Mouse (Mus musculus) forebrain, embryonic 12.5 days (tissue): ENCODE measurements around the gene Clptm1. TPM values are rescaled to one million over a fixed set of nuclear protein-coding genes. Genes with fewer than 3 reads are reported as not detected.
"Not testable (repeated sequence)": the region's sequence is repeated elsewhere in the genome, so short reads cannot be mapped to it uniquely, and the experiment has no call there.

Experiments used
- ATAC-seq: fragments of 200-750 bp; cut with Nextera tagmentation; 2 replicates; pipeline ENCODE4 v1.8.0; 2017; ENCODE audit warnings: moderate TSS enrichment; ENCODE audit not compliant: low FRiP score
- H3K27ac ChIP-seq: fragments of 300-500 bp; sonication (generic); 2 replicates; pipeline ENCODE4 v1.5.1; 2016; ENCODE audit warnings: mild to moderate bottlenecking
- H3K27me3 ChIP-seq: fragments of 300-500 bp; sonication (generic); 2 replicates; pipeline ENCODE4 v1.6.1; 2016; ENCODE audit warnings: mild to moderate bottlenecking
- H3K36me3 ChIP-seq: fragments of 300-500 bp; sonication (generic); replicated peaks from 2 replicates; pipeline ENCODE4 v1.6.1; 2016; ENCODE audit warnings: mild to moderate bottlenecking
- H3K4me1 ChIP-seq: fragments of 300-500 bp; sonication (generic); 2 replicates; pipeline ENCODE4 v1.6.1; 2016
- H3K4me2 ChIP-seq: fragments of 300-500 bp; sonication (generic); 2 replicates; pipeline ENCODE4 v1.6.1; 2016; ENCODE audit warnings: mild to moderate bottlenecking, moderate library complexity
- H3K4me3 ChIP-seq: fragments of 300-500 bp; sonication (generic); replicated peaks from 2 replicates; pipeline ENCODE4 v1.5.1; 2016; ENCODE audit warnings: mild to moderate bottlenecking
- H3K9ac ChIP-seq: fragments of 300-500 bp; sonication (generic); 2 replicates; pipeline ENCODE4 v1.6.1; 2016; ENCODE audit warnings: mild to moderate bottlenecking
- H3K9me3 ChIP-seq: fragments of 300-500 bp; sonication (generic); 2 replicates; pipeline ENCODE4 v1.6.1; 2016
- WGBS: fragments of 180-500 bp; shearing (Covaris S2); methylation state at CpG from one replicate; pipeline ENCODE4 v1.1.7; 2016; 5-methylcytosine and 5-hydroxymethylcytosine counted together
- polyA plus RNA-seq: library from polyadenylated mRNA; unstranded; fragments of >200 nt; fragmentation: Nextera tagmentation; extraction: Ambion mirVana; gene quantifications from 2 replicates; pipeline ENCODE4 v1.2.1, GENCODE M21; 2016

Gene Clptm1
- polyA plus RNA-seq, 1 experiment from 2014 or later: 85.6 TPM

DNA sequence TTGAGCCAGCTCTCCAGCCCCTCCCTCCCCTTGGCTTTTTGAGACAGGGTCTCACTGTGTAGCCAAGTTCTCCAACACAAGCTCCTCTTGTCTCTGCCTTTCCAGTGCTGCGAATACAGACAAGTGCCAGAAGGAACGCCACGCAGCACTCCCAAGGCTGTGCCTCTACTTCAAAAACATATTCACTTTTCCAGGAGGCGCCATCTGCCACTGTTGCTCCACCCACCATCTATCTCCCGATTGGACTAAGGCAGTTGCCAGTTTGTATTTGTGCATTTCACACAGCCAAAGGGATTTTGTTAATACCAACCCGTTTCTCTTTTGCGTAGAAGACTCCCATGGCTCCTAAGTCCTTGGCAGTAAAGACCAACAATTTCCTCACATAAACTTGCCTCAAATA is 44.0 kb downstream of the Clptm1 start:
- Histone ChIP-seq H3K4me2 (no peak overlapping the region), H3K9me3 (no peaks in the 10 kb centered on the region), H3K9ac (no peak overlapping the region), H3K27me3 (peaks cover 14% of the 10 kb centered on the region), H3K4me1 (peaks cover 7% of the 10 kb centered on the region), H3K4me3 (no peak overlapping the region), H3K27ac (no peak overlapping the region), H3K36me3 (no peaks in the 10 kb centered on the region)
- 91% methylated on average over 7 of the region's 7 CpGs for WGBS
- ATAC-seq: no peak

DNA sequence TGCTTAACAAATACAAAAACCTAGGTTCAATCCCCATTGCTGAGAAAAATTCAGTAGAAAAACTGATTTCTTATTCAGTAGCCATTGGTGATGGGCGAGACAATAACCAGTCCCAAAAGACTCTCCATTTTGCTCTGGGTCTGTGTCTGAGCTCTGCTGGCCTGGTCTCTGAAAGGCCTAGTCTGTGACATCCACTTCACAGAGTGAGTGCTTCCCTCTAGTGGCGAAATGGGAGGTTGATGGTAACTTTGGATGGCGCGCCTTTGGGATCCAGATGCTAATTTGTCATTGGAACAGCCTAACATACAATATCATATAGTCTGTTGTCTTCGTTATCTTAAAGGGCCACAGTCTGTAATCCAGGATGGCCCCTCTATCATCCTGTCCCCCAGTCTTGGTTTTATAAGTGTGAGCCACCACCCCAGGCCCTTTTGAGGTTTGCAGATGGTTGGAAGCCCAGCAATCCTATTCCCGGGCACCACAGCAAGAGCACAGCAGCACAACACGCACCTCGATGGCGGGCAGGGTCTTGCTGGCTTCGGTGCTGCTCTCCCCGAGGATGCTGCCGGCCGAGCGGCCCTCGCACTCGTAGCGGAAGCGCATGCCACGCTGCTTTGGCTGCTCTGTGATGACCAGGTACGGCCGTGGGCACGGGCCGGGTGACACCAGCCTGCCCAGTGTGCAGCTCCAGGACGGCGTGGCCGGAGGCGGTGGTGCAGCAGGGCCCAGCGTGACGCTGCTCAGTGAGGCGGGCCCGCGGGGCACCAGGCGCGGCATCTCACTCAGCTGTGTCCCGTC is 45.6 kb downstream of the Clptm1 start:
- Histone ChIP-seq H3K9ac (peak overlapping the region; percentile 58), H3K27ac (0 out of 2 replicates have a peak overlapping the region, but pooled peaks have one; percentile 25), H3K4me3 (peak overlapping the region; percentile 35), H3K27me3 (peaks cover 14% of the 10 kb centered on the region), H3K4me1 (peaks cover 7% of the 10 kb centered on the region), H3K4me2 (peak overlapping the region; percentile 62), H3K36me3 (no peaks in the 10 kb centered on the region; the same call in 1 of the 2 replicates), H3K9me3 (no peaks in the 10 kb centered on the region)
- peak; percentile 89 for ATAC-seq
- 2% methylated on average over 35 of the region's 35 CpGs for whole genome bisulfite sequencing

DNA sequence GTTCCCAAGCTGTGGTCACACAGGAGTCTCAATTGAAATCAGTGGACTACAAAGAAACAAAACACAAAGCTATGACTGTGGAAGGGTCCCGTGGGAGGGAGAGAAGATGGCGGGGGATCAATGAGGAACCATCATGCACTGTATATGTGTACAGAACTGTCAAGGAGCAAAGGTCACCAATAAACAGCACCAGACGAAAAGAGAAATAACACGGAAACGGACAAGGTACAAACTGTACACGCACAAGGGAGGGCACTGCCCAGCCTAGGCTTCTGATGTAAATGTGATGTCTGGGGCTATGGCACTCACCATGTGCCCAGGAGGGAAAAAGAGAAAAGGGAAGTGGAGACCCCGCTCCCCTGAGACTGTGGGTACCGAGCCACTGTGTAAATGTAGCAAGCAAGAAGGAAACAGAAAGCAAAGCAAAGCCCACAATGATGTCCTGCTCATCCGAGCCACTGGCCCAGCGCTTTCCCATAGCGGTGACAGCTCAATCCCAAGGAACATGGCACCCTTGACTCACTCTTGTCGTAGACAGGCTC is 49.7 kb downstream of the Clptm1 start:
- no peak for ATAC-seq
- H3K4me3 ChIP-seq: no peak overlapping the region
- no peak overlapping the region for H3K4me2 ChIP-seq
- no peak overlapping the region for H3K9ac ChIP-seq
- H3K9me3 ChIP-seq: no peaks in the 10 kb centered on the region
- no peaks in the 10 kb centered on the region; the same call in 1 of the 2 replicates for H3K36me3 ChIP-seq
- peaks cover 7% of the 10 kb centered on the region for H3K4me1 ChIP-seq
- H3K27me3 ChIP-seq: peaks cover 11% of the 10 kb centered on the region
- 92% methylated on average over 12 of the region's 12 CpGs for WGBS
- H3K27ac ChIP-seq: no peak overlapping the region

DNA sequence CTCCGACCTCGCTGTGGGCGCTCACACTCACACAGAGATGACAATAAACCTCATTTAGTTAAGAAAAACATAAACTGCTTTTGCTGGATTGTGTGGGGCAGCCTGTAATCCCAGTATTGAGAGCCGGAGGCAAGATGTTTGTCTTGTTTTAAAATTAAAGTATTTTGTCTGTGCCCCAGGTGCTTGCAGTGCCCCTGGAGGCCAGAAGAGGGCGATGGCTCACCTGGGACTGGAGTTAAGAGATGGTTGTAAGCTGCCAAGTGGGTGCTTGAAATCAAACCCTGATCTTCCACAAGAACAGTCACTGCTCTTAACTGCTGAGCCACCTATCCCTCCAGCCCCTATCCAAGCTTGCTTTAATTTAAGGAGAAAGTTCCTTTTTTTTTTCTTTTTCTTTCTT is 53.9 kb downstream of the Clptm1 start:
- WGBS: 75% methylated on average over 5 of the region's 5 CpGs
- Histone ChIP-seq H3K4me2 (no peak overlapping the region), H3K4me1 (no peaks in the 10 kb centered on the region), H3K9me3 (no peaks in the 10 kb centered on the region), H3K36me3 (no peaks in the 10 kb centered on the region; the same call in 1 of the 2 replicates), H3K27ac (no peak overlapping the region), H3K27me3 (no peaks in the 10 kb centered on the region), H3K4me3 (no peak overlapping the region), H3K9ac (no peak overlapping the region)
- no peak for ATAC-seq

DNA sequence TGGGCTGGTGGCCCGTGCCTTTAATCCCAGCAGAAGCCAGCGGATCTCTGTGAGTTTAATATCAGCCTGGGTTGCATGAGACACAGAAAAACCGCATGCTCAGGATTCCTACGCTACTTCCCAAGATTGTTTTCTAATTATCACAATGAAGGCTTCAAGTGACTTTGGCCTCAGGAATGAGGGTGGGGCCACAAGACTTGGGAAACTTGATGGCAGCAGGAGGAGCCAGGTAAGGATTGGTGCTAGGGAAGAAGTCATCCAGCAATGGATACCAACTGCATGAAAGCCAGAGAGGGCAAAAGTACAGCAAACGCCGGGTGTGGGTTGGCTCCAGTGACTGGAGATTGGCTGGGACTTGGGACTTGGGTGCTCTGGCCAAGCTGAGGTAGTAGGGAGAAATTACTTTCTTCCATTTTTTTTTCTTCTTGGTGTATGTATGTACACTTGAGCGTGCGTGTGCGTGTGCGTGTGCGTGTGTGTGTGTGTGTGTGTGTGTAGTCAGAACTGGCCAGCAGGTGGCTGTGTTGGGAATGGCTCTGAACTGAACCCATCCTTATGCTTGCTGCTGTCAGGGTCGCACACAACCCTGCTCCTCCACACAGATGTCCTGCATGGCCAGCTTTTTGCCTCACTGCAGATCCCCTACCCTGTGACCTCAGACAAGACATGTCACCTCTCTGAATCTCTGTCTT is 55.0 kb downstream of the Clptm1 start:
- H3K9me3 ChIP-seq: no peaks in the 10 kb centered on the region
- no peaks in the 10 kb centered on the region for H3K4me1 ChIP-seq
- H3K27ac ChIP-seq: no peak overlapping the region
- no peaks in the 10 kb centered on the region for H3K36me3 ChIP-seq
- no peak overlapping the region for H3K9ac ChIP-seq
- H3K4me3 ChIP-seq: no peak overlapping the region
- H3K4me2 ChIP-seq: no peak overlapping the region
- 93% methylated on average over 12 of the region's 12 CpGs for WGBS
- H3K27me3 ChIP-seq: no peaks in the 10 kb centered on the region
- no peak for ATAC-seq

DNA sequence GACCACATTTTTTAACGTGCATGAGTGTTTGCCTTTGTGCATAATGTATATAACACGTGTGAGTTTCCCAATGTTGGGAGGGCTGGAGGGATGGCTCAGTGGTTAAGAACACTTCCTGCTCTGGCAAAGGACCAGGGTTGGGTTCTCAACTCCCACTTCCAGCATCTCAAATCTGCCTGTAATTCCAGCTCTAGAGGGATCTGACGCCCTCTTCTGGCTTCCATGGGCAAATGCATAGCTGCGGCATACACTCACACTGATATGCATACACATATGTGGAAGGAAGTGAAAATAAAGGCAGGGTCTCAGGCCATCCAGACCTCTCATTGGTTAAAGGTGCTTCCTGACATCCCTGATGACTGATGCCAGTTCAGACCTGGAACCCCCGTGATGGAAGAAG is 57.5 kb downstream of the Clptm1 start:
- Histone ChIP-seq H3K4me3 (no peak overlapping the region), H3K4me1 (peaks cover 16% of the 10 kb centered on the region), H3K27me3 (no peaks in the 10 kb centered on the region), H3K9ac (no peak overlapping the region), H3K36me3 (peaks cover 9% of the 10 kb centered on the region; the same call in 1 of the 2 replicates), H3K27ac (no peak overlapping the region), H3K4me2 (no peak overlapping the region), H3K9me3 (no peaks in the 10 kb centered on the region)
- 88% methylated on average over 5 of the region's 5 CpGs for WGBS
- no peak for ATAC-seq

DNA sequence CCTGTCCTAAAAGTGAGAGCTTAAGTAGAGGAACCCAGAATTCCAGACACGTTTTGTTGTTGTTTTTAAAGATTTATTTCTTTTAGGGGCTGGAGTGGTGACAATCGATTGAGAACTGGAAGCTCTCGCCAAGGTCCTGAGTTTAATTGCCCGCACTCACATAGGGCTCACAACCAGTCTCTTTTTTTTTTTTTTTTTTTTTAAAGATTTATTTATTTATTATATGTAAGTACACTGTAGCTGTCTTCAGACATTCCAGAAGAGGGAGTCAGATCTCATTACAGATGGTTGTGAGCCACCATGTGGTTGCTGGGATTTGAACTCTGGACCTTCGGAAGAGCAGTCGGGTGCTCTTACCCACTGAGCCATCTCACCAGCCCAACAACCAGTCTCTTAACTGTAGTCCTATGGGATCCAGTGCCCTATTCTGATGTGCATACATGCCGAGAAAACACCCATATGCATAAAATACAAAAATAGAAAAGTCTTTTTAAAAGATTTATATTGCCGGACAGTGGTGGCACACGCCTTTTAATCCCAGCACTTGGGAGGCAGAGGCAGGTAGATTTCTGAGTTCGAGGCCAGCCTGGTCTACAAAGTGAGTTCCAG is 60.1 kb downstream of the Clptm1 start:
- H3K4me1 ChIP-seq: peaks cover 33% of the 10 kb centered on the region
- 59% methylated on average over 10 of the region's 10 CpGs for WGBS
- not testable (repeated sequence) for H3K9me3 ChIP-seq, H3K9ac ChIP-seq, H3K27me3 ChIP-seq
- peak overlapping the region; percentile 70 for H3K4me3 ChIP-seq
- peak overlapping the region; percentile 77; the same call in 1 of the 2 replicates for H3K27ac ChIP-seq
- ATAC-seq: peak; percentile 63; the same call in 1 of the 2 replicates
- H3K36me3 ChIP-seq: peaks cover 31% of the 10 kb centered on the region
- H3K4me2 ChIP-seq: peak overlapping the region; percentile 96

DNA sequence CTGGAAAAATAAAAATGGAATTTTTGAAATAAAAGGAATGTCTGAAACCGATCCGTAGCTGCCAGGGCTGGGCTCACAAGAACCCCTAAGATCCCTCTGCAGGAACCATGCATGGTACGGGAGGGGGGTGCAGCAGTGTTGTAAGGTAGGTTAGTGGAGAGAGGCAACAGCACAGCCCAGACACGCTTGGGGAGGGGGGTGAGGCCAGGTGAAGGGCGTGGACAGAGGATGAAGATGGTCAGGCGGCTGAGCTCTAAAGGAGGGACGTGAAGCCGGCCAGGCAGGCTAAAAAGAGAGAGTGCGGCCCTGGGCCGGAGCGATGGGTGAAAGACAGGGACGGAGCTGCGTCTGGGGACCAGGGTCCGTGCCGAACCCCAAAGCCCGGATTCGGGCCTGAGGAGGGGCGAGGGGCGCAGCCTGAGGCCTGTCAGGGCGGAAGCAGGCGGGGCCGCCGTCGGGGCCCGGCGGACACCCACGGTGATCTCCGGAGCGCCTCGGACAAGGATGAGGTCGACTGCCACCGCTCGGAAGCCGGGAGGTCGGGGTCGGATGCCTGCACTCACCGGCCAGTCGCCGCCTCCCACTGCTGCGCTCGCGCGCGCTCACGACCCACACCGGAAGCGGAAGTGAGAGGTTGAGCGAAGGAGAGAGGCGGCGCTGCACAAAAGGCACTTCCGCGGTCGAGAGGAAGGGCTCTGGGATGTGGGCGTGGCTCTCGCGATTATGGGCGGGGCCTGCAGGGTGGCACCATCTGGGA is 60.8 kb downstream of the Clptm1 start, which contains the start of gene Clasrp:
TSS of gene Clasrp (minus strand) at position 638 of the 757 bp plus-strand sequence.
- 1% methylated on average over 57 of the region's 57 CpGs for WGBS
- Histone ChIP-seq H3K4me3 (peak within 1 kb of the TSS; percentile 70), H3K4me2 (peak within 1 kb of the TSS; percentile 96), H3K9me3 (no peaks in the 10 kb centered on the region), H3K27me3 (no peaks in the 10 kb centered on the region), H3K9ac (peak within 1 kb of the TSS; percentile 84), H3K4me1 (peaks cover 33% of the 10 kb centered on the region), H3K36me3 (peaks cover 38% of the 10 kb centered on the region), H3K27ac (peak within 1 kb of the TSS; percentile 77)
- ATAC-seq: peak; percentile 95

DNA sequence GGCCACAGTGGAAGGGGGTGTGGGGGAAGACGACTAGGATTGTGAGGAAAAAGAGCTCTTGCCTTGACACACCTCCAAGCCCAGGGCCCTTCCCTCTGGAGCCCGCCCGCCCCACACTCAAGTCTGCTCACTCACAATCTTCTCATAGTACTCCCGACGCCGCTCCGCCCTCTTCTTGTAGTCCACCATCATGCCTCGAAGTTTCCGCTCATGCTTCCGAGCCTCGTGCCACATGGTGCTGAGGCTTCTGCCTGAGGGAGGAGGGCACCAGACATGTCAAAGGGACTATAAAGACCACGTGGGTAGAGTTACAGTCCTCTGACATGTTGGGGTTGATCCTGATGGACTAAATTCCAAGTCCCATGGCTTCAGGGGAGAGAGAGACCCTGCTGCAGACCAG is 61.8 kb downstream of the Clptm1 start:
- H3K4me3 ChIP-seq: peak overlapping the region; percentile 70
- H3K9me3 ChIP-seq: no peaks in the 10 kb centered on the region
- peaks cover 46% of the 10 kb centered on the region for H3K36me3 ChIP-seq
- peaks cover 33% of the 10 kb centered on the region for H3K4me1 ChIP-seq
- H3K27me3 ChIP-seq: no peaks in the 10 kb centered on the region
- WGBS: 84% methylated on average over 12 of the region's 12 CpGs
- peak overlapping the region; percentile 84 for H3K9ac ChIP-seq
- ATAC-seq: no peak
- H3K27ac ChIP-seq: no peak overlapping the region
- H3K4me2 ChIP-seq: peak overlapping the region; percentile 96

DNA sequence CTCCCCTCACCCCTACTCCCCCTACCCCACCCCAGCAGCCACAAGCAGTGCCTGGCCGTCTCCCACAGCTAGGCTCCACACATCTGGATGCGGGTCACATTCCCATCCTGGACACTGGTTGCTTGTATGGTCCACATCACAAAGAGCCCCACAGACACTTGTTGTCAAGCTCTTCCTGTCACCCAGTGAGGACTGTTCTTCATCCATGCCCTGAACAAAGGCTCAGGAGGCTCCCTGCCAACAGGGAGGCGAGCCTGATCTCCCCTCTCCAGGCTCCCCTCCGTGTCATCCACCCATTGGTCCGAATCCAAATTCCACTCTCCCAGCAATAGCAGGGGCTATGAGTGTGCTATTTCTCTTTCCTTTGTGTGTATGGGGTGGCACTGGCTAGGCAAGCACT is 64.3 kb downstream of the Clptm1 start:
- peaks cover 33% of the 10 kb centered on the region for H3K4me1 ChIP-seq
- no peak overlapping the region for H3K27ac ChIP-seq
- no peak overlapping the region for H3K4me3 ChIP-seq
- no peak for ATAC-seq
- no peak overlapping the region for H3K4me2 ChIP-seq
- WGBS: 68% methylated on average over 5 of the region's 5 CpGs
- H3K9me3 ChIP-seq: no peaks in the 10 kb centered on the region
- no peak overlapping the region for H3K9ac ChIP-seq
- H3K36me3 ChIP-seq: peaks cover 63% of the 10 kb centered on the region
- H3K27me3 ChIP-seq: no peaks in the 10 kb centered on the region

DNA sequence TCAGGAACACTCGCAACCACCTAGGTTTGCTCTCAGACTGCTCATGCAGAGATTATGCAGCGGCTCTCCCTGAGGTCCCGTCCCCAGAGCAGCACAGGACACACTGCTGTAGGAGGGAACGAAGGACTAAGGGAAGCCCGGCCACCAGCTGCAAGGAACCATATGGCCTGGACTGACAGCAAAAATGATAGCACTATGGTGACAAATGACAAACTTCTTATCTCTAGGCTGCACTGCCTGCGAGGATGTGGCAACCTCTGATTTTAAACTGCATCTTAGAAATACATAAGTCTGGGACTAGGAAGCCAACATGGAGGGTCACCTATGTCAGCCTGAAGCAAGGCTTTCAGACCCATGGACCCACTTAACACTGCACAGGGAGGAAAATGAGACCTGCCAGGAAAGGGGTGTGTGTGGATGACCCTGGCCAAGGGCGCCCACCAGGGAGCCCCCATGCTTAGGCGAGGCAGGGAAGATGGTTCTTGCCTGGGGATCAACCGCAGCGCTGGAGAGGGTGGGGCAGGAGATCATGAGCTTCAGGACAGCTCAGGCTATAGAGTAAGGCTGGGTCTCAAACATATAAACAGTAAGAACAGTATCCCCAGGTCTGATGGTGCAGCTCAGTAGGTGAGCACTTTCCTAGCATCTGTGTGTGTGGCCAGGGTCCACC is 71.6 kb downstream of the Clptm1 start:
- no peaks in the 10 kb centered on the region for H3K27me3 ChIP-seq
- H3K9me3 ChIP-seq: no peaks in the 10 kb centered on the region
- no peak for ATAC-seq
- H3K9ac ChIP-seq: no peak overlapping the region
- no peak overlapping the region for H3K4me2 ChIP-seq
- H3K4me3 ChIP-seq: no peak overlapping the region
- H3K36me3 ChIP-seq: peaks cover 90% of the 10 kb centered on the region
- no peaks in the 10 kb centered on the region for H3K4me1 ChIP-seq
- WGBS: 86% methylated on average over 10 of the region's 10 CpGs
- no peak overlapping the region for H3K27ac ChIP-seq
